Mouse (Mus musculus) CD4-positive, CD25-positive, alpha-beta regulatory T cell, adult 4 months (primary cell): ENCODE data around the gene Stub1. TPM values are rescaled to one million over a fixed set of nuclear protein-coding genes. Genes with fewer than 3 reads are reported as not detected.
"Not testable (repeated sequence)": the region's sequence is repeated elsewhere in the genome, so short reads cannot be mapped to it uniquely, and the experiment has no call there.

Source experiments
- ATAC-seq: one replicate; pipeline ENCODE4 v1.8.0; 2017
- polyA plus RNA-seq, 2 experiments: library from polyadenylated mRNA; unstranded; fragments of 100-300 nt; shearing (Covaris generic); gene quantifications; one replicate each; pipeline ENCODE4 v1.2.1; 2017

Gene Stub1
- polyA plus RNA-seq, 2 experiments from 2014 or later = 75.1 to 75.2 TPM

DNA sequence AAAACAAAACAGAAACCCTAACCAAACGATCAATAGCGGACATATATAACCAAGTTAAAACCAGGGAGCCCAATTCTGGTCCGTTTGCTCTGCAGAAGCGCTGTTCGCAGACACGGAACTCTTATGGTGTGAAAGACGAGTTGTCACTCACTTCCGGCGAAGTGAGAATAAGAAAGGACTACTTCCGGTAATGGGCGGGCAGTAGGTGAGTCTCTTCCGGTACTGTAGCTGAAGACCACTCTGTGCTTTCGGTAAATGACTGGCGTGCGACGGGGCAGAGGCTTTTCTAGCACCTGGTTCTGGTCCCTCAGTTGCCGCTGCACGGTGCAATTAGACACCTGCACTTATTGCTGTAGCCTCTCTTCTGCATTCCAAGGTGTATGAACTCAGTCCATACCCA lies 9.8 kb downstream of the Stub1 start, which contains the start of gene Wdr24:
Gene Wdr24, plus strand, starts transcription at position 176 of the 400 bp plus-strand sequence.
- ATAC-seq = peak; percentile 99

DNA sequence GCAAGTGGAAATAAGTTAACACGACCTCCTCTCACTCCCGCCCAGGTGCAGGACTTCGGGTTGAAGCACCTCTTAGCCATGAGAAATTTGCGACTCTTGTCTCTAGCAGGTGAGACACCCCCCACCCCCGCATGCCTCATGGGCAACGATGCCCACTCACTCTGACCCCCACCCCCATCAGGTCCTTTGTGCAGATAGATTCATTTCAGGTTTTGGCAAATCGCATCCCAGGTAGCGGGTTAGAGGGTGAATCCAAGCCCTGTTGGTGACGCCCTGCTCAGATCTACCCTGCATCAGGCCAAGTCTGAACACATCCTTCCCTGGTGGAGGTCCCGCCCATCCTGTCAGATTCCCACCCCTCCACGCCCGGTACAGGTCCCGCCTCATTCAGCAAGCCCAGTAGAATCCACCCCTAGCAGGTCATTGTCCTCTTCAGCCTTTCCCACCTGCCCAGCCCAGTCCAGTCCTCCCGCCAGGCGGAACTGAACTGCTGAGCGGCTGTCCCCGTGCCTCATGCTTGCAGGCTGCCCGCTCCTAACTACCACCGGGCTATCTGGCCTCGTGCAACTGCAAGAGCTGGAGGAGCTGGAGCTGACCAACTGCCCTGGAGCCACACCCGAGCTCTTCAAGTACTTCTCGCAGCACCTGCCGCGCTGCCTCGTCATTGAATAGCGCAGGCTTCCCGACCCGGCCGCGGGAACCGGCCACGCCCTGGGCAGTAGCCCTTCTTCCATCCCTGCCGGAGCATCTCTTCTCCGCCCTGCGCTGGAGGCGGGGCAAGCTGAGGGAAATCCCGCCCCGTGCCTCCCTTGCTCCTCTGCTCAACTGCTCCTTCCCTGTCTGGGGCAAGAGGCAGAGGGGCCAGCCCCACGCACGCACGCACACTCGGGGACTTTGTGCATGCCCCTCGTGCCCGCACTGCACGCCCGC lies 14.1 kb downstream of the Stub1 start:
- ATAC-seq = no peak

DNA sequence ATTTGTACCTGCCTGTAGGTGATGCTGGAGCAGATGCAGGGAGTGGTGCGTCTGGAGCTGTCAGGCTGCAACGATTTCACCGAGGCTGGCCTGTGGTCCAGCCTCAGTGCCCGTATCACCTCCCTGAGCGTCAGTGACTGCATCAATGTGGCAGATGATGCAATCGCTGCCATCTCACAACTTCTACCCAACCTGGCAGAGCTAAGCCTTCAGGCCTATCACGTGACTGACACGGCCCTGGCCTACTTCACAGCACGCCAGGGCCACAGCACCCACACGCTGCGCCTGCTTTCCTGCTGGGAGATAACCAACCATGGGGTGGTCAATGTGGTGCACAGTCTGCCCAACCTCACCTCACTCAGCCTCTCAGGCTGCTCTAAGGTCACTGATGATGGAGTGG lies 15.5 kb downstream of the Stub1 start:
- no peak for ATAC-seq

DNA sequence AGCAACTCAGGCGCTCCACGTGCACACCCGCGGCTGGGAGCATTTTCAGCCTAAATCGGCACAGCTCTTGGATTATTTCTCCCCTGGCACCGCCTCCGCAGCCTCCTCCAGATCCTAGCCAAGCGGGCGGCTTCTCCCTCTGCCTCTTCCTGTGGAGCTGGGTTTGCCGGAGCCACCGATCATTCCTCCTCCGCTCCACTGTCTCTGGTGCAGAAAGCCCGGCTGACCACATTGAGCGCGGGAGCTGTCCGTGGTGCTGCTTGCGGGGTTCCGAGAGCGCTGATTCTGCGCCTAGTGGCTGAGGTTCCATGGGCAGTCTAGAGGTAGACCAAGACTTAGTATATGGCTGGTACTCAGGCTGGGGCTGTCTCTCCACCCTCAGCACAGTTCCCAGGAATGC lies 19.7 kb downstream of the Stub1 start:
- peak; percentile 45 for ATAC-seq

DNA sequence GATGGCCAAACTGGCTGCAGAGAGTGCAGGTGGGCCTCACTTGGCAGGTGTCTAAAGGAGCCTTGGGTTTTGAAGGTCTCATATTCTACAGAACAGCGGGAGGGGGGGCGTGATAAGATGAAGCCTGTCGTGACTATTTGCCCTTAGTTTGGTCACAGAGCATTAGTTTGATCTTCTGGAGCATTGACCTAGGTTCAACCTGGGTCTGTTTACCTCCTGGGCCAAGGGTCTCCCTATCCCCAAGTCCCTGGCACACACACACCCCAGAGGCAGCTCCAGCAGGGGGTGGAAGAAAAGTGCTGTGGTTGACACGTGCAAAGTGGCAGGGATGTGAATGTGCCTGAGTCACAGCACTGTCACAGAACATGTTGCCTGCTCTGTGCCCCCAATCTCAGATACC lies 22.3 kb downstream of the Stub1 start:
- ATAC-seq = no peak

DNA sequence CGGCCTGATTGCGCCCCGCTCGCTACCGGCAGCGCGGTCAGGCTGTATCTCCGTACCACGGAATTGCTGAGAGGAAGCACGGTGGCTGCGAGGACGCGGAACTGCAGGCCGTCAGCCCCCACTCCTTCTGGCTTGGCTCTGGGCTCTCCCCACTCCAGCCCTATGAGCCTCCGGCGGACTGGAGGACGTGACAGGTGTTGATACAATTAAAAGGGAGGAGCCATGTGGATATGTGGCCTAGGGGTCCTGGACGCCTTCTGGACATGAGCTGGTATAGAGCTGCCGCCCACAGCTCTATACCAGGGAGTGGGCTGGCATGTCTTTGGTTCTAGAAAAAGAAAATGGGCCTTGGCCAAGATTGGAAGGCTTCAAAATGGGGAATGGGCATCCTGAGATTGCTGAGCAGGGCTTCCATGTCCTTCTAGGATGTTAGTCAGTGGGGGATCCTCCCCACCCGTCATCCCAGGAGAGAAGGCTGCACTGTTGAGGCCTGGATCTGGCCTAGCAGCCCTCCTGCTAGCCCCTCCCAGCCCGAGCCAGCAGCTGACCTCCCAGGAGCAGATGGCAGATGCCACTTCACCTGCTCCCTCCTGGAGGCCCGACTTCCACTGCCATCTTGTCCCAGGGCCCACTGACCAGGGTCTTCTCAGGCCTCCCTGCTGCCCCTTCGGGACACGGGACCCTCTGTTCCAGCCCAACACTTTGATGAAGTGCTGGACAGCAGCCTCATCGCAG lies 23.4 kb downstream of the Stub1 start:
- ATAC-seq = no peak

DNA sequence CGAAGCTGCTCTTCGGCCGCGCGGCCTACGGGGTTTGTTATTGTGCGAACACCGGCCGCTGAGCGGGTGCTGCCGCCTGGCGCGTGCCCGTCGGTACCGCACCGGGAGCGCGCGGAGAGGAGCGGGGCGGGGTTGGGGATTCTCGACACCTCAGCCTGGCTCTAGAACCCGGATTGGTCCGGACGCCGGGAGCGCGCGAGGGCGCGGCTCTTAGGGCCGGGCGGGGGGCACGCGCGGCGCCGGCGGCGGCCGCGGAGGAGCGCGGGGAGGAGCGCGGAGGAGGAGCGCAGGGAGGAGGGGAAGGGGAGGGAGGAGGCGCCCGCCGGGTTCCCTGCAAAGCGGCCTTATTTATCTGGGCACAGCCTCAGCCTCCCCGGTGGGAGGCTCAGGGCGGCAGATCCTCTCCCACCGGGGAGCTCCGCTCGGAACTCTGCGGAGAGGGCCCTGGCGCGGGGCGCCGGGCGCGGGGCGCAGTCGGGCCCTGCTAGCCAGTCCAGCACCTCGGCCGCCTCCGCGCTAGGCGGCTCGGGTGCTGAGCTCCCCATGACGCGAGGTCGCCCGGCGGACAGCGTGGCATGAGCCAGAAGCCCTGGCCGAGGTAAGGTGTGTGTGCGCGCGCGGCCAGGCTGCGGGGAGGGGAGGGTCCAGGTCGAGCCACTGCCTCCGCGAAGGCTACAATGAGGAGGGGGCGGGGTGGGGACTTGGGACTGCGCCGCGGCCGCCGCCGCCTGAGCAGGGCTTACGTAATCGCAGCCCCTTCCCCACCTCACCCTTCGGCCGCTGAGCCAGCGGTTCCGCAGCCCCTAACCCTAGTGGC lies 24.2 kb downstream of the Stub1 start, which contains the start of gene Fbxl16:
Gene Fbxl16, plus strand, starts transcription at position 297 of the 817 bp plus-strand sequence.
- ATAC-seq = no peak

DNA sequence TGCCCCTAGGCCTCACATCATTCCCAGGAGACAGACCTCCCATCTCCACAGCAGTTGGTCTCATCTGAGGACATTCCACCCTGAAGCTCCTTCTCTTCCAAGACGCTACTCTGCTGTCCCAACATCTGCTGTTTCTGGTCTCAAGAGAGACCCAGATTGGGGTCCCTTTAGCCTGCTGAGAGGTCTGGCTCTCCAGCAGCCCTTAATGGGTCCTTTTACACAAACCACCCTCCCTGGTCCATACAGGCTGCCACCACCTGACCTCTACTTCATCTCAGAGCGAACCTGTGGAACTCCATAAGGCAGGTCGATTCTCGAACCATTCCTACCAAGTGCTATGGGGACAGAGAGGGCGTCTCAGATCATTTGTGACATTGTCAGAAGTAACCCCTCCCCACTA lies 25.2 kb downstream of the Stub1 start:
- no peak for ATAC-seq

DNA sequence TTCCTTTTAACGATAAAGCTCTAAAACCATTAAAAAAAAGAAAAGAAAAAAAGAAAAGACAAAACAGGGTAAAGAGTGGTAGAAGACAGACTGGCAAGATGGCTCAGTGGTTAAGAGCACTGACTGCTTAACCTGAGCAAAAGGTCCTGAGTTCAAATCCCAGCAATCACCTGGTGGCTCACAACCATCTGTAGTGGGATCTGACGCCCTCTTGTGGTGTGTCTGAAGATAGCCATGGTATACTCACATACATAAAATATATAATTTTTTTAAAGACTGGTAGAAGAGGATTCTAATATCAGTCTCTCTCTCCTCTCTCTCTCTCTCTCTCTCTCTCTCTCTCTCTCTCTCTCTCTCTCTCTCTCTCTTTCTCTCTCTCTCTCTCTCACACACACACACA lies 25.8 kb downstream of the Stub1 start:
- ATAC-seq = not testable (repeated sequence)

DNA sequence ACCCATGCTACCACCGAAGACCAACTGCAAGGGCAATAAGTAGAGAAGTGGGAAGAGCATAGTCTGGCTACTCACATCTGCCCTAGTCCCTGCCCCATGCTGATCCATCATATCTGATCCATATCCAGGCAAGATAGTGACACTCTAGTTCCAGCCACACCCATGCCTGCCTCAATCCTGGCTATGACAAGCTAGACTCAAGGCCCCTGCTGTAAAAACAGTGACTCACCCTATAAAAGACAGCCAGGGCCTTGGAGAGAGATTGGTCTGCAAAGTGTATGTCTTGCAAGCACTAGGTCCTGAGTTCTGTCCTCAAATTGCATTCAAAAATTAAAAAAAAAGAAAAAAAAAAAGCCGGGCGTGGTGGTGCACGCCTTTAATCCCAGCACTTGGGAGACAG lies 26.7 kb downstream of the Stub1 start:
- ATAC-seq = no peak

DNA sequence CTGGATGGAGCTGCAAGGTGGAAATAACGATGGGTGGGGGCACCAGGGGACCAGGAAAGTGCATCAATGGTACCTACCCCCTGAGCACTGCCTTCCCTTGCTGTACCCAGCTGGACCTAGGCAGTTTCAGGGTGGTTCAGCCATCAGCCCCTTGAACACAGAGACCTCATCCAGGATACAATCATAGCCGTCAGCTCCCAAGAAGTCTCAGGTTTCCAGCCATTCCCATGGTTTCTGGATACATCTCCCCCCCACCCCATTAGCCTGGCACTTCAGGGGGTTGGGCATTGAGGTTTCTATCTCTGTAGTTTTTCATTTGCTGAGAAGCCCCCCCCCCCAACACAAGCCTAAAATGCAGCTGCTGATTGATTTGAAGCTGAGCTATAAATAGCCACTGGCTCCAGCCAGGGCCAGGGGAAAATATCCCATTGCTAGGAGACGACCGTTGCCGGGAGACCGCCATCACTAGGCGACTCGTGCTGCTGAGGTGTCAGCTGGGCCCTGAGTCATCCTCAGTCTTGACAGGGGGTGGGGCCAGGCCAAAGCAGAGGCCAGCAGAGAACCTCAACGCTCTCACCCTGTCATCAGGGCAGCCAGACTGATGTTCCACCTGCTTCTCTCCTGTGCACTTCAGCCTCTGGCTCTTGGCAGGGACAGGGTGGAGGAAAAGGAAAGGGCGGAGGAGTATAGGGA lies 30.2 kb downstream of the Stub1 start:
- ATAC-seq = no peak

DNA sequence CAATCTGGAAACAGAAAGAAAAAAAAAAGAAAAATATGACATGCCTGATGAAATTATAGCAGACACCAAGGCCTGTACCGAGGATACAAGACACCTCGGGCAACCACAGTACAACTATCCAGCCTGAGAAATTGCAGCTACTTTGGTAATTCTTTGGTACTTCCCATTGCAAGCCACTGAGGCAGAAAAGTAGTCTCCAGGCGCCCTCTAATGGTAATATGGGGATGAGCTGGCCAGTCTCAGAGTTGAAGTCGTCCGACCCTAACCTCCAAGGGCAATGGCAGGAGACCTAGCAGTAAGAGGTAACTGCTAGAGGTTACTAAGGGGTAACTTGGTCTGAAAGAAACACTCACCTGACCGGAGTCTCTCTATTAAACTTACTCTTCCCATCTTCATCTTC lies 32.2 kb downstream of the Stub1 start:
- peak; percentile 81 for ATAC-seq

DNA sequence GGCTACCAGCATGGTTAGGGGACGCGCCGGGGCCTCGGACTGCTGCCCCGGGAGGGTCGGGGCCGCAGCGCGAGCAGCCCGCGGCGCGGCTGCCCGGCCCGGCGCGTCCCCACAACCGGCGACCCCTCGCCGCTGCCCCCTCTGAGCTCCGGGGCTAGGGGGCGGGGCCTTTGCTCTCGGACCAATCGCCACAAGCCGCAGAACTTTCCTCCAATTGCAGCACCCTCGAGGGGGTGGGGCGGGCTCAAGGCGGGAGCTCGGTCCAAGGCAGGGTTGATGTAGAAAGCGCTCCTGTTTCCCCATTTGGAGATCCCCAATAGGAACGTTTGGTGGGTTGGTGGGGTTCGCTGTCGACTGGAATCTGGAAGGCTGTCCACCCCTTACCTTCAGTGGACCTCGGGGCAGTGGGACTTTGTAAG lies 36.2 kb downstream of the Stub1 start, which contains the start of gene Metrn:
Gene Metrn, minus strand, starts transcription at position 186 of the 419 bp plus-strand sequence.
- peak; percentile 60 for ATAC-seq

DNA sequence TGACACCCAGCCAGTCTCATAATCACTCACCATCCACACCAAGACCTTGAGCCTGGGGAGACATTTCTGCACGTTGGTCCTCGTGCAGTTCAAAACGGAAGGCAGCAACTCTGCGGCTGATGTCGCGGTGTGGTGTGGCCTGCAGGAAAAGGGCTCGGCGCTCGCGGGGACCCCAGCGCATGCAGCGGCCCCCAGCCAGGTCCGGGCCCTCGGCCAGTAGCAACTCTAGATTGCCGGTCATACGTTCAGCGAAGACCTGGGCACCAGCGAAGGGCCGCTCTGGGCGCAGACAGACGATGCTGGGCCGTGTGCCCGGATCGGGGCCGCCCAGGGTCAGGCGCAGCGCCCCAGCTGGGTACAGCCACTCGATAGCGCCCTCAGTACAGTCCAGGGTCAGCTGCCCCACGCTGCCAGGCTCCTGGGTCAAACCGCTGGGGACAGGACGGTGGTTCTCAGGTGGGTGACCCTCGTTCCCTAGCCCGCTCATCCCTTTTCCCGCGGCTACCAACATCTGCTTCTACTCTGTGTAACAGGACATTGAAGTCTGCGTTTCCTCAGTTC lies 36.9 kb downstream of the Stub1 start:
- no peak for ATAC-seq

DNA sequence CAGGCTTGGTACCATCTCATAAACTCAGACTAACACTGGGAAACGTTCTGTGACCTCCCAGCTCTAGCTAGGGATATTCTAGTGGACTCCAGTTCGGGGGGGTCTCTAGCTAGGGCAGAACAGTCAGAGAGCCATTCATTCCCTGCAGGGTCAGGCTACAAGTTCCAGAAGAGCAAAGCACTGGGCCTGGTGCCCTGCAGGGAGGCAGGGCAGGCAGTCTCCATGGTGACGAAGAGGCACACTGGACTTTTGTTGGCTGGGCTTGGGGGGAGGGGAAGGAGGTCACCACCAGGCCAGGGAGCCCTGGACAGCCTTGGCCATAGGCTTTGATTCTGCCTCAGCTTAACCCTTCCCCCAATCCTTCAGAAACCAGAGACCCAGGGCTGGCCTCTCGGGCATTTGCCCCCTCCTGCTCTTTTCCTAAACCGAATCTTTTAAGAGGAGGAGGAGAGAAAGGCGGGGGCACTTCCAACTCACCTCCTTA lies 37.6 kb downstream of the Stub1 start, which contains the start of gene AC134908.4:
Gene AC134908.4, minus strand, starts transcription at position 51 of the 484 bp plus-strand sequence.
- ATAC-seq = no peak

DNA sequence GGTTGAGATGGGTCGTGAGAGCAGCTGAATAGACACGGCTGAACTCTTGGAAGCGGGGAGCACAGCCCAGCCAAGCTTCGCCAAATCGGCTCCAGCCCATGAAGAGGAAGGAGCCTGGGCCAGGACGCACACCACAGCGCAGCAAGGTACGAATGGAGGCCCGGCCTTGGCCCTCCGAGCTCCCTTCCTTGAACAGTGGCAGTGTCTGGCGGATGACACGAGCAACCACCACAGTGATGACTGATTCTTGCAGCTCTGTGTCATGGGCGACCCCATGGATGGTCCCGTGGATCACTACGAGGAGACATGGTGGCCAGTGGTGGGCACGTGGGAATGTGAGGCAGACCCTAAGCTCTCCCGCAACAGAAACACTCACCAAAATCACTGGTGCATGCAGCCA lies 38.2 kb downstream of the Stub1 start:
- no peak for ATAC-seq

DNA sequence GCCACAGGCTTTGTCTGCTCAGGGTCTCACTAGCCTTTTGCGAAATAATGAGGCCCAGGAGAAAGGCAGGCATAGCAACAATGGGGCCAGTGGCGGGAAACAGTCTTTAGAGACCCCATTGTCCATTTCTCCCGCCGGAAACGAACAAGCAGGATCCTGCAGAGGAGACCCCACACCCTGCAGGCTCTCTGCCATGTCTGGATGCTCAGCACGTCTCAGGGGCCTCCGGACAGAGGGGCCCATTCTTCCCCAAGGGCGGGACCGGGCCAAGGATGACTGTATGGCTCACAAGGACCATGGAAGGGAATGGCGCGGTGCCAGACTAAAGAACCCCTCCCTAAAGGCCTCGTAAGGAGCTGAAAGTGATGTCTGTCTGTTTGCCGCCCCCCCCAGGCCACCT lies 39.0 kb downstream of the Stub1 start:
- ATAC-seq = no peak

DNA sequence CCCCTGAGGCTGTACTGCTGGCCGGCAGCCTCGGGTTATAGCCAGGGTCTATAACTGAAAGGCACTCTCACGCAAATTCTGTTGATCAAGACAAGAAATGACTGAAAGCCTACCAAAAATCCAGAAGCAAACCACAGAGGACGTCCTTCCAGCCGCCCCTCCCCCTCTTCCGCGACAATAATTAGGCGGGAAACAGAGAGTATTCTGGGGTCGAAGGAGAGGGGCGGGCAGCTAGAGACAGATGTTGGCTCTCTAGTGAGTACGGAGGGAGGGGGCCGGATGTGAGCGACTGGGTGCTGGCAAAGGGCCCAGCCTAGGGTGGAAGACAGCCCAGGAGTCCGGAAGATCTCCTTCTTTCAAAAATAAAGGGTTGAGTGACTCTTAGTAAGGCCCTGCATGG lies 40.6 kb downstream of the Stub1 start, which contains the start of gene Fam173a:
Gene Fam173a, minus strand, starts transcription at position 287 of the 400 bp plus-strand sequence.
- ATAC-seq = peak; percentile 86

DNA sequence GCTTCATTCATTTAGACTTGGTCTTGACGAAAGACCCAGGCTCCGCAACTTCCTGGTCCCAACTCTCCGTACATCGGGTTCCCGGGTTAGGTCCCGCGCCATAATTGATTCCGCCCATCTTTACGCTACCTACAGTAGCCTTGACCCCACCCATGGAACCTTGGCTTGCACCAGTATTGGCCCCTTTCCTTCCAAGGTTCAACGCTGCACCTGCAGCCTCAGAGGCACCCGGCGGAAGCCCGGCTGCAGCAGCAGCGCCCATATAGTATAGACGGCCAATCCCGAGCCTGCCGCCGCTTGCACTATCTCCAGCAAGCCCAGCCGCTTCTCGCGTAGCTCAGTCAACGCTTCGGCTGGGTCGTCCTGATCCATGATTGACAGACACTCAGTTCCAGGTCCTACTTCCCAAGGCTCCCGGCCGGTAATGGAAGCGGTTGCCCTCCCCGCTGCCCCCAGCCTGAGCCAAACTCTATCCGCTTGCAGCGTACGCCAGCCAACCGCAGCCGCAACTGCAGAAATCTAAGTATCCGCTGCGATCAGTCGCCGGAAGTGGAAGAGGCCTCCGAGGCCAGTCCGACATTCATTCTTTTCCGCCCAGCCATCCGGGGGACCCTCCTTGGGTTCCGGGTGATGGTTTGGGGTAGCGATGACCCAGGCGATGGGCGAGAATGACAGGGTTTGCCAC lies 41.2 kb downstream of the Stub1 start:
- ATAC-seq = peak; percentile 64

DNA sequence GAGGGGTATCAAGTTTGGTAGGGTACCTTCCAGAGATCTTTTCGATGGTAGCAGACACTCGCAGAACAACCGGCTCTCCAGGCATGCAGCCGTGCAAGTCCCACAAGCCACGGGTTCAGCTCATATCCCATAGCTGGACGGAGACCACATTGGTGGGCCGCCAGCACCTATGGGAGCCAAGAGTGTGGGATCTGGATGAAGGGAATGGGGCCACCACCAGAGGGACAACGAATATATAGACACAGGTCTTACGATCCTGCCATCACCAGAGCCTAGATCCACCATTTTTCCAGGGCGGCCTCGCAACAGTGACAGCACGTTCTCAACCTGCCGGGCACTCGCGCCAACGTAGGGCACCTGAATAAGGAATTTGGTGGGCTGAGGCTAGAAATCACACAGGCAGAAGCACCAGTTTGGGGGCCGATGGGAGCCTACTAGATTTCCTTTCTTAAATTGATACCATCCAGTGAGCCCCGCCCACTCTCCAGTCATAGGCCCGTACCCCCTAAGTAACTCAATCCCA lies 41.8 kb downstream of the Stub1 start:
- ATAC-seq = no peak
